Mouse (Mus musculus): ENCODE measurements around the gene Orai3. TPM values are rescaled to one million over a fixed set of nuclear protein-coding genes. Genes with fewer than 3 reads are reported as not detected.
A peak's percentile ranks its signal among the peaks of the same experiment; 100 is the strongest.

The Orai3 gene
- polyA plus RNA-seq, 1 experiment: 21.3 TPM

DNA sequence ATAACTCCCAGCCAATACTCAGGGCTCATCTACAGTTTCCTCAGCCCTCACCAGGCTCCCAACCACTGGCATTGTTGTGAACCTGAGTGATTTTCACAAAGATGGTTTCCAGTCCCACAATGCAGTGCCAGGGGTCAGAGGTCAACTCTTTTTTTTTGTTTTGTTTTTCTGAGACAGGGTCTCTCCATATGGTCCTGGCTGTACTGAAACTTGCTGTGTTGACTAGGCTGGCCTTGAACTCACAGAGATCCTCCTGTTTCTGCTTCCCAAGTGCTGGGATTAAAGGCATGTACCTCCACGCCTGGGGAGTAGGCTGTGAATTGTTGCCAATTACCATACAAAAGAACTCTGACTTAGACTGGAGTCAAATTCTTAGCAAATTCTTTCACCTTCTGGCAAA lies 40.2 kb downstream of the Orai3 start:
- WGBS: 96% methylated on average over 1 of the region's 1 CpGs
- Histone ChIP-seq H3K27ac (ENCODE audit: insufficient read depth, low read depth, low read length) (no peak overlapping the region), H3K27me3 (ENCODE audit: control insufficient read depth, insufficient read depth, low read length) (no peaks in the 10 kb centered on the region), H3K36me3 (ENCODE audit: control insufficient read depth, insufficient read depth, low read length) (no peaks in the 10 kb centered on the region), H3K4me3 (ENCODE audit: low read depth, low read length) (no peak overlapping the region), H3K4me1 (ENCODE audit: control insufficient read depth, insufficient read depth, insufficient read length, low read length) (peaks cover 24% of the 10 kb centered on the region)
- no peak for TF ChIP-seq CTCF (IDR thresholded peaks at IDR 0.05; ENCODE audit: extremely low read depth, insufficient read length, insufficient replicate concordance, low read depth, low read length)
- no peak for TF ChIP-seq POLR2A (IDR thresholded peaks at IDR 0.05; ENCODE audit: low read depth, low read length)

DNA sequence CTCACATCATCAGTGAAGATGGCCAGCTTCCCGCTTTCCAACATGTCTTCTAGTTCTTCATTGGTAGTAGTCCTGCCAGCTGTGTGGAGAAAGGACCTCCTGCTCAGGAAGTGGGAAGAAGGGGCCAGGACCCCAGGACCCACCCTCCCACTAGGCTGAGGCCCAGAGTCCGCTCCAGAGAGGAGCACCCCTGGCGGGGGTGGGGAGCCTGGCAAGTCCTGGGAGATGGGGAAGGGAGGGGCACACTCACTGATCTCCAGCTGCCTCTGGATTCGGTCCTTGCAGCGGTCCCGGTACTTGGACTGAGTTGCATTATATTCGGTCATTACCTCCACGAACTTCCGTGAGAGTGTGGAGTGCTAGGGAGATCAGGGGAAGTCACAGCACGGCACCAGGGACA lies 41.0 kb downstream of the Orai3 start:
- no peak for TF ChIP-seq CTCF (IDR thresholded peaks at IDR 0.05; ENCODE audit: extremely low read depth, insufficient read length, insufficient replicate concordance, low read depth, low read length)
- TF ChIP-seq POLR2A (IDR thresholded peaks at IDR 0.05; ENCODE audit: low read depth, low read length): no peak
- Histone ChIP-seq H3K27me3 (ENCODE audit: control insufficient read depth, insufficient read depth, low read length) (no peaks in the 10 kb centered on the region), H3K27ac (ENCODE audit: insufficient read depth, low read depth, low read length) (no peak overlapping the region), H3K4me1 (ENCODE audit: control insufficient read depth, insufficient read depth, insufficient read length, low read length) (peaks cover 20% of the 10 kb centered on the region), H3K36me3 (ENCODE audit: control insufficient read depth, insufficient read depth, low read length) (no peaks in the 10 kb centered on the region), H3K4me3 (ENCODE audit: low read depth, low read length) (peak overlapping the region; percentile 33)
- 75% methylated on average over 10 of the region's 10 CpGs for WGBS

GRCm38 (mm10) chr7:127811240-127811639 lies 41.6 kb downstream of the Orai3 start:
- no peak overlapping the region for H3K27ac ChIP-seq (ENCODE audit: insufficient read depth, low read depth, low read length)
- no peaks in the 10 kb centered on the region for H3K36me3 ChIP-seq (ENCODE audit: control insufficient read depth, insufficient read depth, low read length)
- H3K4me3 ChIP-seq (ENCODE audit: low read depth, low read length): peak overlapping the region; percentile 33
- H3K4me1 ChIP-seq (ENCODE audit: control insufficient read depth, insufficient read depth, insufficient read length, low read length): peaks cover 23% of the 10 kb centered on the region
- TF ChIP-seq POLR2A (IDR thresholded peaks at IDR 0.05; ENCODE audit: low read depth, low read length) (no peak), CTCF (IDR thresholded peaks at IDR 0.05; ENCODE audit: extremely low read depth, insufficient read length, insufficient replicate concordance, low read depth, low read length) (no peak)
- 49% methylated on average over 4 of the region's 4 CpGs for WGBS
- H3K27me3 ChIP-seq (ENCODE audit: control insufficient read depth, insufficient read depth, low read length): no peaks in the 10 kb centered on the region

GRCm38 (mm10) chr7:127812292-127812691 lies 42.7 kb downstream of the Orai3 start:
- 85% methylated on average over 3 of the region's 3 CpGs for WGBS
- H3K4me3 ChIP-seq (ENCODE audit: low read depth, low read length): no peak overlapping the region
- no peaks in the 10 kb centered on the region for H3K27me3 ChIP-seq (ENCODE audit: control insufficient read depth, insufficient read depth, low read length)
- H3K27ac ChIP-seq (ENCODE audit: insufficient read depth, low read depth, low read length): no peak overlapping the region
- TF ChIP-seq CTCF (IDR thresholded peaks at IDR 0.05; ENCODE audit: extremely low read depth, insufficient read length, insufficient replicate concordance, low read depth, low read length): no peak
- H3K4me1 ChIP-seq (ENCODE audit: control insufficient read depth, insufficient read depth, insufficient read length, low read length): peaks cover 20% of the 10 kb centered on the region
- no peaks in the 10 kb centered on the region for H3K36me3 ChIP-seq (ENCODE audit: control insufficient read depth, insufficient read depth, low read length)

DNA sequence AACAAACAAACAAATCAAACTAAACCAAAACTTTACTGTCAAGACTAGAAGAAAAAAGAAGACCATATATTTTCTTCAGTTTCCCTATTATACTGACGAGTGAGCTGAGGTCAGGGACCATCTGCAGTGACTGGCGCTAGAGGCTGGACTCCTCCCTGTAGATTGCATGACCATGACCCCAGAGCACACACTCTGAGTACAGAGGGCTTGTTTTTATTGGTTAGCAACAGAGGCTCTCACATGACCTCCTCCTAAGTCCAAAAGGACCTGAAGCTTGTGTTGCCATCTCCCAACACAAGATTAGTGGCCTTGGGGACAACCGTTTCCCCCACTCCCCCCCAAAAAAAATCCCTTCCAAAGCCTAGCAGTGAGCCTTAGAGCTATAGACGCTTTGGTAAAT lies 44.2 kb downstream of the Orai3 start:
- no peaks in the 10 kb centered on the region for H3K36me3 ChIP-seq (ENCODE audit: control insufficient read depth, insufficient read depth, low read length)
- H3K27me3 ChIP-seq (ENCODE audit: control insufficient read depth, insufficient read depth, low read length): no peaks in the 10 kb centered on the region
- H3K4me1 ChIP-seq (ENCODE audit: control insufficient read depth, insufficient read depth, insufficient read length, low read length): peaks cover 14% of the 10 kb centered on the region
- 33% methylated on average over 4 of the region's 4 CpGs for WGBS
- TF ChIP-seq CTCF (IDR thresholded peaks at IDR 0.05; ENCODE audit: extremely low read depth, insufficient read length, insufficient replicate concordance, low read depth, low read length): no peak
- TF ChIP-seq POLR2A (IDR thresholded peaks at IDR 0.05; ENCODE audit: low read depth, low read length): no peak
- no peak overlapping the region for H3K27ac ChIP-seq (ENCODE audit: insufficient read depth, low read depth, low read length)
- H3K4me3 ChIP-seq (ENCODE audit: low read depth, low read length): no peak overlapping the region

- Histone ChIP-seq H3K27ac (ENCODE audit: insufficient read depth, low read depth, low read length) (no peak overlapping the region), H3K27me3 (ENCODE audit: control insufficient read depth, insufficient read depth, low read length) (no peaks in the 10 kb centered on the region), H3K36me3 (ENCODE audit: control insufficient read depth, insufficient read depth, low read length) (no peaks in the 10 kb centered on the region), H3K4me3 (ENCODE audit: low read depth, low read length) (no peak overlapping the region), H3K4me1 (ENCODE audit: control insufficient read depth, insufficient read depth, insufficient read length, low read length) (peaks cover 14% of the 10 kb centered on the region)
- WGBS: 66% methylated on average over 19 of the region's 19 CpGs
- TF ChIP-seq CTCF (IDR thresholded peaks at IDR 0.05; ENCODE audit: extremely low read depth, insufficient read length, insufficient replicate concordance, low read depth, low read length) (no peak), POLR2A (IDR thresholded peaks at IDR 0.05; ENCODE audit: low read depth, low read length) (no peak)
Observed at GRCm38 (mm10) chr7:127814241-127814921, 44.8 kb downstream of the Orai3 start.

DNA sequence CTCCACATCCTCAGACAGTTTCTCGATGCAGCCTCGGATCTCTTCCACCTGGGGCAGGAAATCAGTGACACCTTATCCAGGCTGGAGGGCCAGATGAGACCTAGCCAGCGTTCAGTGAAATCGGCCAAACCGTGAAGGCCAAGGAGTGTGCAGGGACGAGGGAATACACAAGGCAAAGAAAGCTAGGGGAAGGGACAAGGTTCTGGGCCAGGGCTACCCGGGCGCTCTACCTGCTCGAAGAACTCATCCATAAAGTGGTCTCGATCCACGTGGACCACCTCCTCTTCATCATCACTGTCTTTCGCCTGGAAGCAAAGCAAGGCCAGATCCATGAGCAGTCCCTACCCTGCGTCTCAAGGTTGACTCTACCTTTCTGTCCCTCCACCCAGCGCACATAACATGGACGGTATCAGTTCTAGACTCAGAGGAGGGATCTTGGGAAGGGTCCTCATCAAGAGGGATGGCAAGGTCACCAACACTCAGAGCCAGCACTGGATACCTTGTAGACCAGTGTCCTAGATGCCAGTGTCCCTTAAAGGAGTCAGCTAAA lies 45.6 kb downstream of the Orai3 start:
- Histone ChIP-seq H3K27me3 (ENCODE audit: control insufficient read depth, insufficient read depth, low read length) (no peaks in the 10 kb centered on the region), H3K4me3 (ENCODE audit: low read depth, low read length) (no peak overlapping the region), H3K36me3 (ENCODE audit: control insufficient read depth, insufficient read depth, low read length) (no peaks in the 10 kb centered on the region), H3K4me1 (ENCODE audit: control insufficient read depth, insufficient read depth, insufficient read length, low read length) (peaks cover 14% of the 10 kb centered on the region), H3K27ac (ENCODE audit: insufficient read depth, low read depth, low read length) (no peak overlapping the region)
- 89% methylated on average over 15 of the region's 15 CpGs for WGBS
- no peak for TF ChIP-seq CTCF (IDR thresholded peaks at IDR 0.05; ENCODE audit: extremely low read depth, insufficient read length, insufficient replicate concordance, low read depth, low read length)
- no peak for TF ChIP-seq POLR2A (IDR thresholded peaks at IDR 0.05; ENCODE audit: low read depth, low read length)

Data from small intestine, adult 2 months (tissue).